Mouse (Mus musculus): ENCODE data around the gene Kit.

Kit gene

GRCm38 (mm10) chr5:75705421-75705820, 130.7 kb downstream of the Kit start:
- DNase-seq (ENCODE audit: low spot score in 2 of 2) = no peak
